Mouse (Mus musculus) liver, embryonic 14.5 days (tissue): ENCODE data around the gene Gm17657. TPM values are rescaled to one million over a fixed set of nuclear protein-coding genes. Genes with fewer than 3 reads are reported as not detected.

ENCODE experiments used
- ATAC-seq: fragments of 200-750 bp; cut with Nextera tagmentation; 2 replicates; pipeline ENCODE4 v1.8.0; 2017; ENCODE audit warnings: moderate number of reproducible peaks, mild to moderate bottlenecking, moderate library complexity; ENCODE audit not compliant: insufficient read depth
- DNase-seq, 3 experiments: peaks; one replicate each; pipeline ENCODE4 v3.0.0-alpha.2; 2012 to 2013; ENCODE audit warnings: low read depth in 3 of 3, low spot score in 3 of 3
- H3K27ac ChIP-seq: fragments of 300-500 bp; sonication (generic); 2 replicates; pipeline ENCODE4 v1.5.1; 2014; ENCODE audit warnings: moderate library complexity, mild to moderate bottlenecking, control low read depth, inconsistent platforms
- H3K27me3 ChIP-seq: fragments of 300-500 bp; sonication (generic); 2 replicates; pipeline ENCODE4 v1.6.1; 2014; ENCODE audit warnings: mild to moderate bottlenecking, low read length, moderate library complexity; ENCODE audit not compliant: control insufficient read depth, insufficient read depth
- H3K36me3 ChIP-seq: fragments of 300-500 bp; sonication (generic); replicated peaks from 2 replicates; pipeline ENCODE4 v1.6.1; 2014; ENCODE audit warnings: low read depth; ENCODE audit not compliant: control insufficient read depth, insufficient read depth
- H3K4me1 ChIP-seq, 2 experiments: fragments of 200-500 bp in 1 of 2; fragments of 300-500 bp in 1 of 2; sonication (generic) in 1 of 2; replicated peaks; 2 replicates each; pipeline ENCODE4 v1.6.1; 2012 to 2014; ENCODE audit warnings: antibody characterized with exemption in 1 of 2, inconsistent platforms in 1 of 2, low read length in 1 of 2; ENCODE audit not compliant: control insufficient read depth in 2 of 2, insufficient read depth in 2 of 2
- H3K4me2 ChIP-seq: fragments of 300-500 bp; sonication (generic); 2 replicates; pipeline ENCODE4 v1.6.1; 2014; ENCODE audit warnings: low read depth, mild to moderate bottlenecking, control low read depth, moderate library complexity
- H3K4me3 ChIP-seq, 2 experiments: fragments of 200-500 bp in 1 of 2; fragments of 300-500 bp in 1 of 2; sonication (generic) in 1 of 2; 2 replicates each; pipeline ENCODE4 v1.5.1; 2012 to 2014; ENCODE audit warnings: low read depth in 2 of 2, low read length in 2 of 2, mild to moderate bottlenecking in 2 of 2, control low read depth in 1 of 2, inconsistent platforms in 1 of 2, moderate library complexity in 1 of 2; ENCODE audit not compliant: insufficient read depth in 1 of 2
- H3K9ac ChIP-seq: fragments of 300-500 bp; sonication (generic); replicated peaks from 2 replicates; pipeline ENCODE4 v1.6.1; 2014; ENCODE audit warnings: mild to moderate bottlenecking, control low read depth, moderate library complexity
- H3K9me3 ChIP-seq: fragments of 300-500 bp; sonication (generic); 2 replicates; pipeline ENCODE4 v1.6.1; 2016; ENCODE audit warnings: low read length, mixed read lengths; ENCODE audit not compliant: control insufficient read depth
- CTCF ChIP-seq: IDR thresholded peaks from 2 replicates; pipeline ENCODE4 v1.5.1; 2016; ENCODE audit warnings: antibody characterized with exemption, low read depth, control low read depth
- EP300 ChIP-seq: IDR thresholded peaks from 2 replicates; pipeline ENCODE4 v1.6.1; 2016; ENCODE audit warnings: antibody characterized with exemption, low read depth
- WGBS: fragments of 180-500 bp; shearing (Covaris S2); extraction: QIAGEN DNeasy Blood & Tissue Kit; methylation state at CpG from one replicate; pipeline ENCODE4 v1.1.7; 2014; ENCODE audit not compliant: insufficient replicate concordance; 5-methylcytosine and 5-hydroxymethylcytosine counted together
- microRNA-seq: library from miRNA; unstranded; fragments of <30 nt; microRNA quantifications from one replicate; pipeline ENCODE4, GENCODE M21; 2016
- polyA plus RNA-seq, 2 experiments: library from polyadenylated mRNA; depleted of rRNA in 1 of 2; stranded (reverse) in 1 of 2; unstranded in 1 of 2; fragments of >200 nt; fragmentation: Nextera tagmentation in 1 of 2; extraction: Ambion mirVana in 1 of 2; gene quantifications; 2 replicates each; pipeline versions ENCODE4 v1.2.1 to v1.2.3; 2012 to 2014

The Gm17657 gene
- polyA plus RNA-seq, 2 experiments: not detected

DNA sequence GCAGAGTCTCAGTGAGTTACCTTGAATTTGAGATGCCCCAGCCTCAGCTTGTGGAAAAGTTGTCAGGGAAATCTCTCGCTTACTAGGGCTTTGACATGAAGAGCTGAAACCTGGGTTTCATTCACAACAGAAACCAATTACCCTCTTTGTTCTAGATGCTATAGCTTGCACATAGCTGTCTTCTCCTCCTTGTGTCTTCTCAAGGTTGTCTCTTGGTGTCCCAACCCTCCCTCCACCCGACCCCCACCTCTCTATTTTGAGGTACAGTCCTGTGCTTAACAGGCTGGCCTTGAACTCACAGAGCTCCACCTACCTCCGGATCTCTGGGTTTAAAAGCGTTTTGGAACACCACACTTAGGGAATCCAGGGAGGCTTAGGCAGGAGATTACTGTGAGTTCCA is 73.0 kb downstream of the Gm17657 start:
- no peak overlapping the region for H3K4me2 ChIP-seq
- TF ChIP-seq EP300 (no peak), CTCF (no peak)

DNA sequence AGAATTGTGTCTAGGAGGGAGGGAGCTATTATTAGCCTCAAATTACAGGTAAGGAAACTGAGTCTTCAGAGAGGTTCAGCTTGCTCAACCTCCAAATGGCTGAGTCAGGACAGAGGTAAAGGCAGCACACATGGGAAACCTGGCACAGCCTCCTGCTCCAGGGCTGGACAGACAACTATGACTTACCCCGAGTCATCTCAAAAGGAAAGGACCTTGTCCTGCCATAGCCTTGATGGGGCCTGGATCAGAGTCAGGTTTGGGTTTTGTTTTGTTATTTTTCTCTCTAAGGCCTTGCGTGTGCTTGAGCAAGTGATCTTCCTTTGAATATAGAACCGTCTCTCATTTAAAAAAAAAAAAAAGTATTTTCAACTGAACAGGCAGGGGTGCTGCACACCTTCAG is 74.3 kb downstream of the Gm17657 start:
- no peak for TF ChIP-seq CTCF
- TF ChIP-seq EP300: no peak
- ATAC-seq: no peak
- no peak overlapping the region for H3K9ac ChIP-seq
- no peak for DNase-seq
- H3K27ac ChIP-seq: no peak overlapping the region
- WGBS: 76% methylated on average over 3 of the region's 3 CpGs
- no peaks in the 10 kb centered on the region for H3K36me3 ChIP-seq
- peaks cover 13 to 21% of the 10 kb centered on the region in 2 experiments for H3K4me1 ChIP-seq
- no peak overlapping the region for H3K4me3 ChIP-seq
- H3K9me3 ChIP-seq: no peaks in the 10 kb centered on the region
- no peaks in the 10 kb centered on the region for H3K27me3 ChIP-seq
- no peak overlapping the region for H3K4me2 ChIP-seq

More for the DNA sequence above, 73.0 kb downstream of the Gm17657 start:
- DNase-seq (no peak), ATAC-seq (no peak)
- H3K36me3 ChIP-seq: no peaks in the 10 kb centered on the region
- H3K9ac ChIP-seq: no peak overlapping the region
- peaks cover 12 to 26% of the 10 kb centered on the region in 2 experiments for H3K4me1 ChIP-seq
- no peaks in the 10 kb centered on the region for H3K9me3 ChIP-seq
- WGBS: 69% methylated on average over 4 of the region's 4 CpGs
- no peak overlapping the region for H3K27ac ChIP-seq
- H3K27me3 ChIP-seq: no peaks in the 10 kb centered on the region
- H3K4me3 ChIP-seq: no peak overlapping the region

DNA sequence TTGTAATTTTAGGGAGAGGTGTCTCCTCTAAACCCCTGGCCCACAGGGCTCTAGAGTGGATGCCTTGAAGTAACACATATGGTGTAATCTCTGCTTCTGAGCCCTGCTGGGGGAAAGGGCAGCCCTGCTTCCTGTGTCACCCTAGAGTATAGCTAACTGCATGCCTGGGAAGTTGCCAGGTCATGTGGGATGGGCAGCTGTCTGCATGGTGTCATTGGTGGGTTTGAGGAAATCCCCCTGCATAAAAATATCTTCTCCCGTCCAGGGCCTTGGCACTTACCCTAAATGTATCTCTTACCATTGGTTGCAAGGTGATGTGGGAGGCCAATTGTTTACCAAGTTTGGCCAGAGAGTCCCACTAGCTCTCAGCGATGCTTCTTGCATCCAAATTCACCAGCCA is 75.4 kb downstream of the Gm17657 start:
- Histone ChIP-seq H3K4me2 (no peak overlapping the region), H3K4me1 (peaks cover 12 to 22% of the 10 kb centered on the region in 2 experiments), H3K4me3 (no peak overlapping the region), H3K9me3 (no peaks in the 10 kb centered on the region), H3K9ac (no peak overlapping the region), H3K36me3 (no peaks in the 10 kb centered on the region), H3K27me3 (peaks cover 4% of the 10 kb centered on the region), H3K27ac (no peak overlapping the region)
- no peak for TF ChIP-seq CTCF
- no peak for TF ChIP-seq EP300
- WGBS: 66% methylated on average over 2 of the region's 2 CpGs
- ATAC-seq (no peak), DNase-seq (no peak)

DNA sequence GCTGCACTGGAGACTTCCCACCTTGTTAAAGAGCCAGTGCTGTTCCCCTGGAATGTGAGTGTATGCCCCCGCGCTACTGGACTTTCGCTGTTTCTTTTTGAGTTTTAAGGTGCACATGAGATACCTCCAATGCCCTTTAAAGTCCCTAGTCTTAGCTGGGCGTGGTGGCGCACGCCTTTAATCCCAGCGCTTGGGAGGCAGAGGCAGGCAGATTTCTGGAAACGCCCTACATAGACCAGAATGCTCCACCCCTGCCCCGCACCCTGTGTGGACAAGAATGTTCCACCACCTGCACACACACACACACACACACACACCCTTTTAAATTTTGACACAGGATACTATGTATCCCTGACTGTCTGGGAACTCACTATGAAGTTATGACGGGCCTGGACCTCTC is 76.0 kb downstream of the Gm17657 start:
- TF ChIP-seq CTCF (no peak), EP300 (no peak)
- Histone ChIP-seq H3K27me3 (peaks cover 10% of the 10 kb centered on the region), H3K4me1 (peaks cover 12 to 22% of the 10 kb centered on the region in 2 experiments), H3K27ac (no peak overlapping the region), H3K4me3 (no peak overlapping the region), H3K9me3 (no peaks in the 10 kb centered on the region), H3K4me2 (no peak overlapping the region), H3K36me3 (no peaks in the 10 kb centered on the region), H3K9ac (no peak overlapping the region)
- 84% methylated on average over 10 of the region's 10 CpGs for WGBS
- DNase-seq (no peak), ATAC-seq (no peak)

Small RNAs within 50 kb of the gene (microRNA-seq; reads per million reads assigned to microRNA genes)
- not detected for gene Mir7667

Other genes with a start within 250 kb of the Gm17657 start
- gene Pi16, start 232.0 kb downstream of the Gm17657 start, polyA plus RNA-seq (2012; rRNA removed): 0.90 and 0.97 TPM in 2 replicates
- 0.39 and 0.52 TPM in 2 replicates for gene Pi16, start 232.0 kb downstream of the Gm17657 start, polyA plus RNA-seq (2014; fragmentation: Nextera tagmentation; extraction: Ambion mirVana)
- gene Mtch1, start 201.7 kb downstream of the Gm17657 start, polyA plus RNA-seq (2012; rRNA removed): 61.1 and 69.0 TPM in 2 replicates
- gene Mtch1, start 201.7 kb downstream of the Gm17657 start, polyA plus RNA-seq (2014; fragmentation: Nextera tagmentation; extraction: Ambion mirVana): 54.3 and 64.3 TPM in 2 replicates
- 8.5 and 8.6 TPM in 2 replicates for gene Fgd2, start 188.7 kb downstream of the Gm17657 start, polyA plus RNA-seq (2012; rRNA removed)
- gene Fgd2, start 188.7 kb downstream of the Gm17657 start, polyA plus RNA-seq (2014; fragmentation: Nextera tagmentation; extraction: Ambion mirVana): 3.8 and 4.0 TPM in 2 replicates
- 61.4 and 64.5 TPM in 2 replicates for gene Pim1, start 58.9 kb downstream of the Gm17657 start, polyA plus RNA-seq (2012; rRNA removed)
- gene Pim1, start 58.9 kb downstream of the Gm17657 start, polyA plus RNA-seq (2014; fragmentation: Nextera tagmentation; extraction: Ambion mirVana): 60.4 and 69.9 TPM in 2 replicates
- 3.3 and 3.6 TPM in 2 replicates for gene Tbc1d22b, start 147 bp upstream of the Gm17657 start, polyA plus RNA-seq (2012; rRNA removed)
- gene Tbc1d22b, start 147 bp upstream of the Gm17657 start, polyA plus RNA-seq (2014; fragmentation: Nextera tagmentation; extraction: Ambion mirVana): 2.3 and 2.9 TPM in 2 replicates
- 0.09 TPM in 1 of 2 replicates, not detected in the other for gene Tmem217, start 2.7 kb upstream of the Gm17657 start, polyA plus RNA-seq (2012; rRNA removed)
- not detected in 2 replicates for gene Tmem217, start 2.7 kb upstream of the Gm17657 start, polyA plus RNA-seq (2014; fragmentation: Nextera tagmentation; extraction: Ambion mirVana)
- gene Rnf8, start 65.2 kb upstream of the Gm17657 start, polyA plus RNA-seq (2012; rRNA removed): 11.5 and 23.7 TPM in 2 replicates
- 35.9 and 40.4 TPM in 2 replicates for gene Rnf8, start 65.2 kb upstream of the Gm17657 start, polyA plus RNA-seq (2014; fragmentation: Nextera tagmentation; extraction: Ambion mirVana)
- 1.0 and 1.4 TPM in 2 replicates for gene Gm28043, start 65.2 kb upstream of the Gm17657 start, polyA plus RNA-seq (2012; rRNA removed)
- 0.38 and 1.1 TPM in 2 replicates for gene Gm28043, start 65.2 kb upstream of the Gm17657 start, polyA plus RNA-seq (2014; fragmentation: Nextera tagmentation; extraction: Ambion mirVana)
- 14.9 and 16.1 TPM in 2 replicates for gene Cmtr1, start 111.0 kb upstream of the Gm17657 start, polyA plus RNA-seq (2012; rRNA removed)
- 55.9 and 66.0 TPM in 2 replicates for gene Cmtr1, start 111.0 kb upstream of the Gm17657 start, polyA plus RNA-seq (2014; fragmentation: Nextera tagmentation; extraction: Ambion mirVana)
- gene Ccdc167, start 167.4 kb upstream of the Gm17657 start, polyA plus RNA-seq (2012; rRNA removed): 3.8 and 7.6 TPM in 2 replicates
- 10.1 TPM in 2 replicates for gene Ccdc167, start 167.4 kb upstream of the Gm17657 start, polyA plus RNA-seq (2014; fragmentation: Nextera tagmentation; extraction: Ambion mirVana)